Mouse (Mus musculus) kidney, adult 8-10 months (tissue): ENCODE measurements around the gene Dtnb.

Experiments
- DNase-seq, 2 experiments: peaks; one replicate each; pipeline ENCODE4 v3.0.0; 2022

The Dtnb gene

GRCm38 (mm10) chr12:3738741-3739529 is 166.8 kb downstream of the Dtnb start:
- DNase-seq, result no peak

GRCm38 (mm10) chr12:3739749-3740704 is 167.8 kb downstream of the Dtnb start:
- DNase-seq, result no peak

- no peak for DNase-seq
These were observed 168.5 kb downstream of the Dtnb start for GRCm38 (mm10) chr12:3740705-3741081.

- DNase-seq, result peak; percentile 43 to 50
These were observed 173.4 kb downstream of the Dtnb start for GRCm38 (mm10) chr12:3745432-3746105.

- no peak for DNase-seq
These were observed 174.2 kb downstream of the Dtnb start for GRCm38 (mm10) chr12:3746369-3746768.

GRCm38 (mm10) chr12:3747583-3747982 is 175.4 kb downstream of the Dtnb start:
- DNase-seq, result no peak

- DNase-seq, result no peak
These were observed 183.3 kb downstream of the Dtnb start for GRCm38 (mm10) chr12:3755522-3755921.

- DNase-seq, result no peak
These were observed 184.0 kb downstream of the Dtnb start for GRCm38 (mm10) chr12:3756216-3756615.

GRCm38 (mm10) chr12:3758127-3758526 is 185.9 kb downstream of the Dtnb start:
- DNase-seq, result peak in 1 of 2 experiments; percentile 49

GRCm38 (mm10) chr12:3759419-3759818 is 187.2 kb downstream of the Dtnb start:
- DNase-seq, result peak; percentile 68 to 73

- DNase-seq, result no peak
These were observed 188.9 kb downstream of the Dtnb start for GRCm38 (mm10) chr12:3760876-3761590.

GRCm38 (mm10) chr12:3761591-3762295 is 189.6 kb downstream of the Dtnb start:
- peak in 1 of 2 experiments; percentile 42 for DNase-seq

GRCm38 (mm10) chr12:3764191-3764804 is 192.1 kb downstream of the Dtnb start:
- no peak for DNase-seq

GRCm38 (mm10) chr12:3767360-3767759 is 195.2 kb downstream of the Dtnb start:
- no peak for DNase-seq

- DNase-seq, result peak in 1 of 2 experiments; percentile 41
These were observed 196.2 kb downstream of the Dtnb start for GRCm38 (mm10) chr12:3768391-3768790.

GRCm38 (mm10) chr12:3770546-3770945 is 198.4 kb downstream of the Dtnb start:
- no peak for DNase-seq

- DNase-seq, result no peak
These were observed 198.9 kb downstream of the Dtnb start for GRCm38 (mm10) chr12:3771080-3771479.

GRCm38 (mm10) chr12:3773643-3774042 is 201.5 kb downstream of the Dtnb start:
- no peak for DNase-seq

GRCm38 (mm10) chr12:3776015-3776414 is 203.8 kb downstream of the Dtnb start:
- no peak for DNase-seq

- DNase-seq, result peak; percentile 82 to 87
These were observed 205.5 kb downstream of the Dtnb start for GRCm38 (mm10) chr12:3777682-3778081.

GRCm38 (mm10) chr12:3778286-3778685 is 206.1 kb downstream of the Dtnb start:
- peak; percentile 41 to 61 for DNase-seq
